Mouse (Mus musculus) erythroblast, embryonic 14.5 days (primary cell): ENCODE data around the gene Epha6.

Experiments
- GATA1 ChIP-seq: IDR thresholded peaks from 2 replicates; pipeline ENCODE4 v1.6.1; 2012; ENCODE audit warnings: low read length, inconsistent platforms, mixed read lengths
- TAL1 ChIP-seq: IDR thresholded peaks from 3 replicates; pipeline ENCODE4 v1.6.1; 2012; ENCODE audit warnings: low read length, inconsistent platforms, mixed read lengths

DNA sequence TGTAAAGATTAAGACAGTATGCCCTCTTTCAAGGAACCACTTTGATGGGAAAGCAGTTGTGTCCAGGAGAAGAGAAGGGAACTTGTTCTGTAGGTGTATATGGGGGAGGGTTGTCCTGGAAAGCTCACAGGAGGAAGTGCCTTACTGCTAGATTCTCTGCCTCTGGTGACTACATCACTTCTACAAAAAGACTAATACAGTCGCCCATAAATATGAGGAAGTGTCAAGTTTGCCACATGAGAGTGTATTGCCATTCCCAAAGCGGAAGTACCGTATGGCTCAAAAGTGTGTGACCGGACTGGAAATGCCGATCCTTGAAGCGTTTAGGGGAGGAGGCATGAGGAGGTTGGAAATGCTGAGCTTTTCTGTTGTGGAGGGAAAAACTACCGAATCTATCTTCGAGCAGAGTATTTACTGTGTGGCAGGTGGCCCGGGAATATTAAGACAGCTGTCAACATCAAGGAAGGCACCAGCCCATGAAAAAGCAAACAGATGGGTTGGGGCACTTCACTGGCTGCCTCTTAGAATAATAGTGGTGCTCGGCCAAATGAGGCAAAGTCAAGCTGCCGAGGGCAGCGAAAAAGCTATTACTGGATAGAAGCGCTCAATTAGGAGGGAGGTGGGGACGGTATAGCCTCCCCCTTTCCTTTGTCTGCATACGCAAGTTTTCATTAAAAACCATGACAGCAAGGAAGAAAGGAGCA lies 1001.1 kb downstream of the Epha6 start:
- TF ChIP-seq TAL1 (no peak), GATA1 (no peak)
